Mouse (Mus musculus): Measurements from ENCODE around the gene Dnajb6.
"Not testable (repeated sequence)": the region's sequence is repeated elsewhere in the genome, so short reads cannot be mapped to it uniquely, and the experiment has no call there.

Gene Dnajb6

GRCm38 (mm10) chr5:29770935-29771334 lies 35.4 kb downstream of the Dnajb6 start:
- no peak for DNase-seq (ENCODE audit: low spot score)

GRCm38 (mm10) chr5:29772038-29772437 lies 36.5 kb downstream of the Dnajb6 start:
- no peak for DNase-seq (ENCODE audit: low spot score)

- DNase-seq (ENCODE audit: low spot score): no peak
Measured at GRCm38 (mm10) chr5:29772651-29773330, 37.3 kb downstream of the Dnajb6 start.

GRCm38 (mm10) chr5:29773460-29774150 lies 38.1 kb downstream of the Dnajb6 start:
- no peak for DNase-seq (ENCODE audit: low spot score)

- DNase-seq (ENCODE audit: low spot score): no peak
Measured at GRCm38 (mm10) chr5:29775437-29775836, 39.9 kb downstream of the Dnajb6 start.

- no peak for DNase-seq (ENCODE audit: low spot score)
Measured at GRCm38 (mm10) chr5:29778029-29778428, 42.5 kb downstream of the Dnajb6 start.

- DNase-seq (ENCODE audit: low spot score): not testable (repeated sequence)
Measured at GRCm38 (mm10) chr5:29779733-29780132, 44.2 kb downstream of the Dnajb6 start.

- DNase-seq (ENCODE audit: low spot score): no peak
Measured at GRCm38 (mm10) chr5:29782261-29782660, 46.8 kb downstream of the Dnajb6 start.

- DNase-seq (ENCODE audit: low spot score): not testable (repeated sequence)
Measured at GRCm38 (mm10) chr5:29784906-29785305, 49.4 kb downstream of the Dnajb6 start.

GRCm38 (mm10) chr5:29785953-29786352 lies 50.5 kb downstream of the Dnajb6 start:
- DNase-seq (ENCODE audit: low spot score): not testable (repeated sequence)

GRCm38 (mm10) chr5:29794933-29795332 lies 59.4 kb downstream of the Dnajb6 start:
- DNase-seq (ENCODE audit: low spot score): not testable (repeated sequence)

GRCm38 (mm10) chr5:29808940-29809339 lies 73.5 kb downstream of the Dnajb6 start:
- no peak for DNase-seq (ENCODE audit: low spot score)

- DNase-seq (ENCODE audit: low spot score): not testable (repeated sequence)
Measured at GRCm38 (mm10) chr5:29811377-29811921, 76.0 kb downstream of the Dnajb6 start.

- no peak for DNase-seq (ENCODE audit: low spot score)
Measured at GRCm38 (mm10) chr5:29816523-29817242, 81.2 kb downstream of the Dnajb6 start.

- DNase-seq (ENCODE audit: low spot score): no peak
Measured at GRCm38 (mm10) chr5:29817400-29817799, 81.9 kb downstream of the Dnajb6 start.

- DNase-seq (ENCODE audit: low spot score): no peak
Measured at GRCm38 (mm10) chr5:29818287-29818686, 82.8 kb downstream of the Dnajb6 start.

- no peak for DNase-seq (ENCODE audit: low spot score)
Measured at GRCm38 (mm10) chr5:29824796-29825195, 89.3 kb downstream of the Dnajb6 start.

- DNase-seq (ENCODE audit: low spot score): no peak
Measured at GRCm38 (mm10) chr5:29826780-29827179, 91.3 kb downstream of the Dnajb6 start.

GRCm38 (mm10) chr5:29842444-29843166 lies 107.1 kb downstream of the Dnajb6 start:
- DNase-seq (ENCODE audit: low spot score): no peak

- DNase-seq (ENCODE audit: low spot score): no peak
Measured at GRCm38 (mm10) chr5:29845038-29845437, 109.5 kb downstream of the Dnajb6 start.

GRCm38 (mm10) chr5:29847494-29847893 lies 112.0 kb downstream of the Dnajb6 start:
- DNase-seq (ENCODE audit: low spot score): no peak

GRCm38 (mm10) chr5:29848091-29848490 lies 112.6 kb downstream of the Dnajb6 start:
- no peak for DNase-seq (ENCODE audit: low spot score)
